ENCODE assay signal across 8 mouse cellular contexts in genomic region chr6:87383926-87384691, GRCm38 (mm10). TPM values are rescaled to one million over a fixed set of nuclear protein-coding genes. Genes with fewer than 3 reads are reported as not detected.
DNase-seq lines count a peak whose midpoint lies in the region; ATAC-seq and TF ChIP-seq lines count a peak whose summit lies in the region.

No protein-coding gene starts in this region.

- no peak for DNase-seq in frontal cortex, postnatal 25 days (ENCODE audit: low spot score in 2 of 2)
- no peak for DNase-seq in CH12.LX (ENCODE audit: extremely low read depth)
- peak; percentile 16 for DNase-seq in induced T-regulatory cell, adult 2 months (ENCODE audit: low read depth)
- DNase-seq in lung, embryonic 14.5 days: peak; percentile 63
- peak; percentile 25 for DNase-seq in right cerebral cortex, postnatal 14 days
- no peak for DNase-seq in natural killer cell, adult 2 months (ENCODE audit: low spot score in 2 of 2)

- TF ChIP-seq RAD21 in CH12.LX (IDR thresholded peaks at IDR 0.05; ENCODE audit: low read depth, low read length): peak; percentile 47

- H3K4me1 ChIP-seq in CH12.LX (ENCODE audit: control insufficient read depth in 1 of 2, insufficient read depth in 2 of 2): peaks cover 0 to 31% of the 10 kb centered on the region in 2 experiments; a peak in 2 of 4 replicates
- H3K4me1 ChIP-seq in embryonic facial prominence, embryonic 12.5 days: peaks cover 6% of the 10 kb centered on the region; the same call in 1 of the 2 replicates
- H3K4me1 ChIP-seq in lung, embryonic 14.5 days (ENCODE audit: insufficient read depth): peaks cover 4% of the 10 kb centered on the region; the same call in 1 of the 2 replicates

- H3K27ac ChIP-seq in CH12.LX (ENCODE audit: insufficient read depth, low read depth): no peak overlapping the region
- H3K27ac ChIP-seq in embryonic facial prominence, embryonic 12.5 days: no peak overlapping the region
- H3K27ac ChIP-seq in lung, embryonic 14.5 days (ENCODE audit: low read depth): no peak overlapping the region

- TF ChIP-seq CTCF in CH12.LX (conservative IDR thresholded peaks at IDR 0.05 in 1 of 2, IDR thresholded peaks at IDR 0.05 in 1 of 2; ENCODE audit: low read depth in 2 of 2, low read length in 2 of 2): peak; percentile 12 to 53; a peak in 2 of 4 replicates
- TF ChIP-seq CTCF in lung, embryonic 14.5 days (IDR thresholded peaks at IDR 0.05; ENCODE audit: low read depth): peak; percentile 64

- peaks cover 6% of the 10 kb centered on the region for H3K27me3 ChIP-seq in CH12.LX (replicated peaks)
- peaks cover 10% of the 10 kb centered on the region; the same call in 1 of the 2 replicates for H3K27me3 ChIP-seq in embryonic facial prominence, embryonic 12.5 days
- H3K27me3 ChIP-seq in lung, embryonic 14.5 days (ENCODE audit: insufficient read depth, low read length): 0 out of 2 replicates have a peak, but pooled peaks cover 12% of the 10 kb centered on the region

- dilution Hi-C loops in CH12.LX (cut with MboI; ENCODE audit: extremely low pct_ligation_motif_present, extremely low pct_unique_long_range_greater_than_20kb, low sequenced_read_pairs): no loop called here

- TF ChIP-seq EP300 in CH12.LX (IDR thresholded peaks at IDR 0.05; ENCODE audit: low read length): no peak

- H3K4me3 ChIP-seq in CH12.LX (replicated peaks in 1 of 3; ENCODE audit: low read depth in 2 of 3, low read length in 2 of 3, poor library complexity in 1 of 3): no peak overlapping the region
- H3K4me3 ChIP-seq in embryonic facial prominence, embryonic 12.5 days: peak overlapping the region; percentile 28
- peak overlapping the region; percentile 13; the same call in 1 of the 2 replicates for H3K4me3 ChIP-seq in lung, embryonic 14.5 days (ENCODE audit: low read depth, low read length)

- ATAC-seq in frontal cortex, adult (ENCODE audit: low TSS enrichment): peak; percentile 82
- ATAC-seq in embryonic facial prominence, embryonic 12.5 days (ENCODE audit: insufficient number of reproducible peaks, insufficient read depth, low FRiP score, low TSS enrichment): no peak
- ATAC-seq in lung, embryonic 14.5 days (ENCODE audit: insufficient read depth): peak; percentile 48

- in situ Hi-C loops in CH12.LX (cut with MboI; ENCODE audit: low pct_ligation_motif_present, low pct_unique_long_range_greater_than_20kb, low sequenced_read_pairs): no loop called here

- 9% methylated on average over 24 of the region's 24 CpGs for WGBS in embryonic facial prominence, embryonic 12.5 days
- 9% methylated on average over 24 of the region's 24 CpGs for WGBS in lung, embryonic 14.5 days

- no peak for TF ChIP-seq POLR2A in CH12.LX (IDR thresholded peaks at IDR 0.05; ENCODE audit: low read depth, low read length)

- H3K9ac ChIP-seq in CH12.LX (ENCODE audit: insufficient read depth, low read depth): no peak overlapping the region
- peak overlapping the region; percentile 21; the same call in 1 of the 2 replicates for H3K9ac ChIP-seq in embryonic facial prominence, embryonic 12.5 days
- H3K9ac ChIP-seq in lung, embryonic 14.5 days: no peak overlapping the region

- no peaks in the 10 kb centered on the region for H3K79me2 ChIP-seq in CH12.LX (replicated peaks; ENCODE audit: control insufficient read depth, extremely low read depth, insufficient read depth, poor library complexity, severe bottlenecking)

- no peaks in the 10 kb centered on the region for H3K36me3 ChIP-seq in CH12.LX (replicated peaks in 1 of 2; ENCODE audit: control insufficient read depth in 1 of 2, insufficient read depth in 1 of 2, low read length in 1 of 2)
- H3K36me3 ChIP-seq in embryonic facial prominence, embryonic 12.5 days: no peaks in the 10 kb centered on the region
- no peaks in the 10 kb centered on the region for H3K36me3 ChIP-seq in lung, embryonic 14.5 days (ENCODE audit: insufficient read depth)

- H3K4me2 ChIP-seq in CH12.LX (ENCODE audit: insufficient read depth, low read depth, poor library complexity, severe bottlenecking): 0 out of 2 replicates have a peak overlapping the region, but pooled peaks have one; percentile 33
- peak overlapping the region; percentile 58 for H3K4me2 ChIP-seq in embryonic facial prominence, embryonic 12.5 days (replicated peaks)
- peak overlapping the region; percentile 59 for H3K4me2 ChIP-seq in lung, embryonic 14.5 days

- H3K9me3 ChIP-seq in CH12.LX (replicated peaks; ENCODE audit: low read length): no peaks in the 10 kb centered on the region
- H3K9me3 ChIP-seq in embryonic facial prominence, embryonic 12.5 days: no peaks in the 10 kb centered on the region
- H3K9me3 ChIP-seq in lung, embryonic 14.5 days (ENCODE audit: low read depth, low read length): no peaks in the 10 kb centered on the region

TF ChIP-seq in CH12.LX, 34 proteins besides CTCF, POLR2A, EP300 and RAD21:
- TF ChIP-seq TBP (conservative IDR thresholded peaks at IDR 0.05; ENCODE audit: low read depth, low read length) (no peak), RCOR1 (conservative IDR thresholded peaks at IDR 0.05; ENCODE audit: low read depth, low read length) (no peak), SMC3 (IDR thresholded peaks at IDR 0.05; ENCODE audit: low read depth, low read length) (peak; percentile 29)

RNA-seq across cellular contexts. Expression of gene Gkn3, which starts 4.6 kb away (rescaled TPM):
- total RNA-seq in CH12.LX (2012; rRNA removed) (not detected in 2 replicates), CH12.LX (2014; rRNA removed) (0.42 TPM in 1 of 2 replicates, not detected in the other)
- not detected in 2 replicates for polyA plus RNA-seq in CH12.LX (2012; ENCODE audit: insufficient read length, low read depth)
- 0.26 TPM in 1 of 2 replicates, not detected in the other for polyA plus RNA-seq in embryonic facial prominence, embryonic 12.5 days (2016; fragmentation: Nextera tagmentation; extraction: Ambion mirVana)
- 2.0 and 2.3 TPM in 2 replicates for polyA plus RNA-seq in lung, embryonic 14.5 days (2014; fragmentation: Nextera tagmentation; extraction: Ambion mirVana)

RNA-seq across cellular contexts. Expression of gene Gkn2, which starts 11.0 kb away (rescaled TPM):
- not detected in 2 replicates for total RNA-seq in CH12.LX (2012; rRNA removed)
- not detected in 2 replicates for total RNA-seq in CH12.LX (2014; rRNA removed)
- not detected in 2 replicates for polyA plus RNA-seq in CH12.LX (2012; ENCODE audit: insufficient read length, low read depth)
- not detected in 2 replicates for polyA plus RNA-seq in embryonic facial prominence, embryonic 12.5 days (2016; fragmentation: Nextera tagmentation; extraction: Ambion mirVana)
- not detected in 2 replicates for polyA plus RNA-seq in lung, embryonic 14.5 days (2014; fragmentation: Nextera tagmentation; extraction: Ambion mirVana)

RNA-seq across cellular contexts. Expression of gene Gkn1, which starts 33.4 kb away (rescaled TPM):
- total RNA-seq in CH12.LX (2012; rRNA removed) (not detected in 2 replicates), CH12.LX (2014; rRNA removed) (not detected in 2 replicates)
- polyA plus RNA-seq in CH12.LX (2012; ENCODE audit: insufficient read length, low read depth): not detected in 2 replicates
- polyA plus RNA-seq in embryonic facial prominence, embryonic 12.5 days (2016; fragmentation: Nextera tagmentation; extraction: Ambion mirVana): not detected in 2 replicates
- not detected in 2 replicates for polyA plus RNA-seq in lung, embryonic 14.5 days (2014; fragmentation: Nextera tagmentation; extraction: Ambion mirVana)

RNA-seq across cellular contexts. Expression of gene Bmp10, which starts 44.7 kb away (rescaled TPM):
- total RNA-seq in CH12.LX (2012; rRNA removed) (not detected in 2 replicates), CH12.LX (2014; rRNA removed) (not detected in 2 replicates)
- polyA plus RNA-seq in CH12.LX (2012; ENCODE audit: insufficient read length, low read depth): not detected in 2 replicates
- not detected in 2 replicates for polyA plus RNA-seq in embryonic facial prominence, embryonic 12.5 days (2016; fragmentation: Nextera tagmentation; extraction: Ambion mirVana)
- polyA plus RNA-seq in lung, embryonic 14.5 days (2014; fragmentation: Nextera tagmentation; extraction: Ambion mirVana): not detected in 2 replicates

RNA-seq across cellular contexts. Expression of gene Antxr1, which starts 48.5 kb away (rescaled TPM):
- total RNA-seq in CH12.LX (2012; rRNA removed): 0.08 and 0.21 TPM in 2 replicates
- 0.16 TPM in 2 replicates for total RNA-seq in CH12.LX (2014; rRNA removed)
- 0.23 and 0.61 TPM in 2 replicates for polyA plus RNA-seq in CH12.LX (2012; ENCODE audit: insufficient read length, low read depth)
- 13.3 and 14.2 TPM in 2 replicates for polyA plus RNA-seq in embryonic facial prominence, embryonic 12.5 days (2016; fragmentation: Nextera tagmentation; extraction: Ambion mirVana)
- 15.5 and 16.8 TPM in 2 replicates for polyA plus RNA-seq in lung, embryonic 14.5 days (2014; fragmentation: Nextera tagmentation; extraction: Ambion mirVana)

Comparison
In these comparisons a context has a peak if more than half of its experiments do, and no peak if none do; other contexts are left out.
1. DNase-seq: peak in induced T-regulatory cell, adult 2 months (single experiment), lung, embryonic 14.5 days (single experiment) and right cerebral cortex, postnatal 14 days (single experiment); none in frontal cortex, postnatal 25 days (0 of 2), CH12.LX (single experiment) and natural killer cell, adult 2 months (0 of 2).
2. H3K4me3 ChIP-seq: peak in embryonic facial prominence, embryonic 12.5 days (single experiment) and lung, embryonic 14.5 days (single experiment); none in CH12.LX (0 of 3).
3. Peak in every context shown above with its lines, with median percentiles within 50 percentile points of each other: H3K4me2 ChIP-seq.